Mouse (Mus musculus): Measurements from ENCODE around the gene Ifit1bl1.
"Not testable (repeated sequence)": the region's sequence is repeated elsewhere in the genome, so short reads cannot be mapped to it uniquely, and the experiment has no call there.

Ifit1bl1 gene

GRCm38 (mm10) chr19:34601888-34602287 is at the start of gene Ifit1bl1:
Ifit1bl1 (minus strand) TSS chr19:34601956.
- not testable (repeated sequence) for DNase-seq (ENCODE audit: low spot score)

- no peak for DNase-seq (ENCODE audit: low spot score)
Measured at GRCm38 (mm10) chr19:34650997-34651396, 49.2 kb upstream of the Ifit1bl1 start.

- DNase-seq (ENCODE audit: low spot score) = no peak
Measured at GRCm38 (mm10) chr19:34650276-34650675, 48.5 kb upstream of the Ifit1bl1 start.

- not testable (repeated sequence) for DNase-seq (ENCODE audit: low spot score)
Measured at GRCm38 (mm10) chr19:34647630-34648029, 45.9 kb upstream of the Ifit1bl1 start.

- DNase-seq (ENCODE audit: low spot score) = no peak
Measured at GRCm38 (mm10) chr19:34642616-34643015, 40.9 kb upstream of the Ifit1bl1 start.

GRCm38 (mm10) chr19:34640623-34641022 is 38.9 kb upstream of the Ifit1bl1 start, which contains the start of the genes Ifit1bl2 and Ifit1:
Ifit1bl2 (minus strand) TSS chr19:34640743.
Ifit1 (plus strand) TSS chr19:34640871.
- no peak for DNase-seq (ENCODE audit: low spot score)

GRCm38 (mm10) chr19:34636933-34637557 is 35.3 kb upstream of the Ifit1bl1 start:
- peak; percentile 26 for DNase-seq (ENCODE audit: low spot score)

- DNase-seq (ENCODE audit: low spot score) = no peak
Measured at GRCm38 (mm10) chr19:34633484-34633883, 31.7 kb upstream of the Ifit1bl1 start.

GRCm38 (mm10) chr19:34631487-34631886 is 29.7 kb upstream of the Ifit1bl1 start:
- no peak for DNase-seq (ENCODE audit: low spot score)

GRCm38 (mm10) chr19:34627496-34627895 is 25.7 kb upstream of the Ifit1bl1 start:
- no peak for DNase-seq (ENCODE audit: low spot score)

GRCm38 (mm10) chr19:34624663-34625062 is 22.9 kb upstream of the Ifit1bl1 start:
- no peak for DNase-seq (ENCODE audit: low spot score)

- DNase-seq (ENCODE audit: low spot score) = no peak
Measured at GRCm38 (mm10) chr19:34623781-34624180, 22.0 kb upstream of the Ifit1bl1 start.

- no peak for DNase-seq (ENCODE audit: low spot score)
Measured at GRCm38 (mm10) chr19:34620871-34621270, 19.1 kb upstream of the Ifit1bl1 start.

GRCm38 (mm10) chr19:34612243-34613001 is 10.7 kb upstream of the Ifit1bl1 start:
- not testable (repeated sequence) for DNase-seq (ENCODE audit: low spot score)

GRCm38 (mm10) chr19:34610118-34610517 is 8.4 kb upstream of the Ifit1bl1 start:
- DNase-seq (ENCODE audit: low spot score) = not testable (repeated sequence)

- DNase-seq (ENCODE audit: low spot score) = not testable (repeated sequence)
Measured at GRCm38 (mm10) chr19:34607237-34608051, 5.7 kb upstream of the Ifit1bl1 start, which contains the start of gene Ifit3b. Ifit3b (plus strand) TSS chr19:34607970.

GRCm38 (mm10) chr19:34605472-34605871 is 3.7 kb upstream of the Ifit1bl1 start:
- no peak for DNase-seq (ENCODE audit: low spot score)

GRCm38 (mm10) chr19:34599250-34599649 is 2.5 kb downstream of the Ifit1bl1 start:
- not testable (repeated sequence) for DNase-seq (ENCODE audit: low spot score)

- no peak for DNase-seq (ENCODE audit: low spot score)
Measured at GRCm38 (mm10) chr19:34598341-34598740, 3.4 kb downstream of the Ifit1bl1 start.

GRCm38 (mm10) chr19:34596811-34597210 is 4.9 kb downstream of the Ifit1bl1 start:
- no peak for DNase-seq (ENCODE audit: low spot score)

GRCm38 (mm10) chr19:34594523-34594922 is 7.2 kb downstream of the Ifit1bl1 start:
- not testable (repeated sequence) for DNase-seq (ENCODE audit: low spot score)

GRCm38 (mm10) chr19:34593456-34593855 is 8.3 kb downstream of the Ifit1bl1 start:
- DNase-seq (ENCODE audit: low spot score) = no peak

Measured in left cerebral cortex, adult 11 months (tissue).